31 mouse cellular contexts compared by ENCODE assay signal in the genomic region with DNA sequence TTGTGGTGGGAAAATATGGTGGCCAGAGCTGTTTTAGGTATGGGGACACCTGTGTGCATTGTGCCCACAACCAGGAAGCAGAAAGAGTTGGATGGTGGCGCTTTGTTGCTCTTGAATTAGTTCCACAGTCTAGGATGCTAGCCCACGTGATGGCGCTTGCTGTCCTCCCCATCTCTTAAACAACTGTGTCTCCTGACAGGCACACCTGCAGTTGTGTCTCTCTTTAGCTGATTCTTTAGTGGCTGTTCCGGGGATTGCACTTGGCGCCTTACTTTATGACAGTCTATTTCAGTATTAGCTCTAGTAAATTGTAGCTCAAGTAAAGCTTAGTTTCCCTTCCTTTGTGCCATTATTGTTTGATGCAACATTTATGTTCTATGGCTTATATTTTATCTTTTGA.
DNase-seq lines count a peak whose midpoint lies in the region; ATAC-seq and TF ChIP-seq lines count a peak whose summit lies in the region.
"Had no signal": no experiment of that assay in that cellular context is flagged by ENCODE, and none has a peak within 500 bp of the region (broad histone marks: within the 10 kb centered on the region; RNA-seq: fewer than 3 reads in every experiment).

No protein-coding gene starts in this region.

- H3K27me3 ChIP-seq in ES-Bruce4 (ENCODE audit: control insufficient read depth, insufficient read depth, low read length, poor library complexity, severe bottlenecking), result no peaks in the 10 kb centered on the region
- no peaks in the 10 kb centered on the region for H3K27me3 ChIP-seq in midbrain, embryonic 13.5 days
- H3K27me3 ChIP-seq: embryonic facial prominence, embryonic 13.5 days; forebrain, embryonic 12.5 days; forebrain, embryonic 15.5 days; heart, embryonic 13.5 days had no signal

- ATAC-seq in midbrain, embryonic 13.5 days, result no peak
- ATAC-seq: activated CD4-positive, CD25-positive, alpha-beta regulatory T cell, adult 4 months; CD4-positive, CD25-positive, alpha-beta regulatory T cell, adult 4 months; forebrain, embryonic 15.5 days; hindbrain, postnatal 0 days had no signal

- H3K4me1 ChIP-seq in ES-Bruce4 (ENCODE audit: control insufficient read depth, insufficient read depth, low read length) (peaks cover 2% of the 10 kb centered on the region), ES-E14 (ENCODE audit: control insufficient read depth in 2 of 2, insufficient read depth in 2 of 2, low read length in 2 of 2, poor library complexity in 1 of 2) (peaks cover 0 to 3% of the 10 kb centered on the region in 2 experiments; a peak in 2 of 4 replicates)
- peaks cover 6% of the 10 kb centered on the region; the same call in 1 of the 2 replicates for H3K4me1 ChIP-seq in midbrain, embryonic 13.5 days (replicated peaks)
- H3K4me1 ChIP-seq: embryonic facial prominence, embryonic 10.5 days; forebrain, embryonic 12.5 days had no signal

- TF ChIP-seq POLR2A in ES-Bruce4 (IDR thresholded peaks at IDR 0.05; ENCODE audit: insufficient read depth, low read length), result no peak

- intact Hi-C loops in left cerebral cortex, adult 2 months (cut with DNase I), result no loop called here
- intact Hi-C loops in left cerebral cortex, postnatal 14 days (cut with DNase I), result no loop called here

- in situ Hi-C loops in ES-E14 (cut with MboI; ENCODE audit: low sequenced_read_pairs in 2 of 2, unreplicated experiment in 2 of 2), result no loop called here

- H3K9me3 ChIP-seq in ES-Bruce4 (replicated peaks; ENCODE audit: control insufficient read depth, insufficient read depth, low read length, poor library complexity, severe bottlenecking), result no peaks in the 10 kb centered on the region
- H3K9me3 ChIP-seq in ES-E14 (ENCODE audit: control insufficient read depth, insufficient read depth, low read depth, low read length), result no peaks in the 10 kb centered on the region
- no peaks in the 10 kb centered on the region for H3K9me3 ChIP-seq in midbrain, embryonic 13.5 days
- H3K9me3 ChIP-seq: embryonic facial prominence, embryonic 10.5 days; embryonic facial prominence, embryonic 13.5 days; forebrain, embryonic 12.5 days; forebrain, embryonic 15.5 days; heart, embryonic 10.5 days; heart, embryonic 13.5 days had no signal

- H3K9ac ChIP-seq in ES-Bruce4 (ENCODE audit: low read depth, poor library complexity, severe bottlenecking) (no peak overlapping the region), ES-E14 (ENCODE audit: insufficient read depth, low read depth, low read length, poor library complexity, severe bottlenecking) (no peak overlapping the region)
- H3K9ac ChIP-seq in midbrain, embryonic 13.5 days (replicated peaks), result no peak overlapping the region
- H3K9ac ChIP-seq: embryonic facial prominence, embryonic 13.5 days; forebrain, embryonic 12.5 days; forebrain, embryonic 15.5 days; heart, embryonic 13.5 days; hindbrain, embryonic 14.5 days had no signal

- peak; percentile 4; the same call in 1 of the 2 replicates for TF ChIP-seq CTCF in left cerebral cortex, adult 2 months (IDR thresholded peaks at IDR 0.05)
- no peak for TF ChIP-seq CTCF in ES-Bruce4 (IDR thresholded peaks at IDR 0.05; ENCODE audit: low read depth, low read length)

- no peak for DNase-seq in left cerebral cortex, adult 2 months (ENCODE audit: extremely low spot score in 1 of 2, low spot score in 2 of 2)
- no peak for DNase-seq in left cerebral cortex, postnatal 14 days (ENCODE audit: low spot score in 2 of 2)
- no peak for DNase-seq in ES-E14 (ENCODE audit: low read depth, low spot score)
- peak; percentile 71 for DNase-seq in ZHBTc4 (ENCODE audit: low read depth, low spot score)
- DNase-seq in layer of hippocampus, postnatal 14 days (ENCODE audit: low spot score in 2 of 2), result no peak
- DNase-seq in kidney, postnatal 14 days, result no peak
- DNase-seq: adrenal gland, adult 8-10 months; adrenal gland, postnatal 25 days; cerebellum, adult 11-12 months; cerebellum, adult 8-10 months; cerebellum, postnatal 10 days; cerebellum, postnatal 36 days; embryo, embryonic 11 days; gastrocnemius, postnatal 10 days; gastrocnemius, postnatal 36 days; heart, adult 2 months; heart, postnatal 14 days; heart, postnatal 4 days had no signal

- no peak overlapping the region for H3K27ac ChIP-seq in left cerebral cortex, adult 2 months
- H3K27ac ChIP-seq in ES-Bruce4 (ENCODE audit: insufficient read depth, low read length), result peak overlapping the region; percentile 57
- peak overlapping the region; percentile 3; the same call in 1 of the 2 replicates for H3K27ac ChIP-seq in ES-E14 (ENCODE audit: insufficient read depth, low read depth, low read length, poor library complexity, severe bottlenecking)
- H3K27ac ChIP-seq in midbrain, embryonic 13.5 days, result no peak overlapping the region
- H3K27ac ChIP-seq: embryonic facial prominence, embryonic 10.5 days; embryonic facial prominence, embryonic 13.5 days; forebrain, embryonic 12.5 days; forebrain, embryonic 15.5 days; heart, adult 2 months; heart, embryonic 10.5 days; heart, embryonic 13.5 days; hindbrain, embryonic 14.5 days; hindbrain, postnatal 0 days had no signal

- peaks cover 3% of the 10 kb centered on the region for H3K36me3 ChIP-seq in ES-Bruce4 (ENCODE audit: control insufficient read depth, insufficient read depth, low read length, poor library complexity, severe bottlenecking)
- H3K36me3 ChIP-seq in ES-E14 (ENCODE audit: control insufficient read depth, insufficient read depth, low read length, poor library complexity, severe bottlenecking), result no peaks in the 10 kb centered on the region
- peaks cover 13% of the 10 kb centered on the region for H3K36me3 ChIP-seq in midbrain, embryonic 13.5 days

- 0 out of 2 replicates have a peak, but pooled peaks have one; percentile 6 for TF ChIP-seq EP300 in ES-Bruce4 (IDR thresholded peaks at IDR 0.05; ENCODE audit: insufficient read depth, low read depth, low read length)

- WGBS in midbrain, embryonic 13.5 days, result 98% methylated on average over 5 of the region's 5 CpGs

- H3K4me3 ChIP-seq in left cerebral cortex, adult 2 months, result no peak overlapping the region
- H3K4me3 ChIP-seq in ES-Bruce4 (ENCODE audit: low read depth, low read length), result no peak overlapping the region
- H3K4me3 ChIP-seq in ES-E14 (ENCODE audit: insufficient read depth in 1 of 2, low read depth in 1 of 2, low read length in 2 of 2, poor library complexity in 1 of 2, severe bottlenecking in 1 of 2), result no peak overlapping the region
- no peak overlapping the region for H3K4me3 ChIP-seq in midbrain, embryonic 13.5 days (replicated peaks)
- H3K4me3 ChIP-seq: embryonic facial prominence, embryonic 10.5 days; embryonic facial prominence, embryonic 13.5 days; erythroblast, embryonic 14.5 days; forebrain, embryonic 12.5 days; forebrain, embryonic 15.5 days; heart, adult 2 months; heart, embryonic 10.5 days; heart, embryonic 13.5 days had no signal

- H3K4me2 ChIP-seq in midbrain, embryonic 13.5 days (replicated peaks), result no peak overlapping the region
- H3K4me2 ChIP-seq: embryonic facial prominence, embryonic 13.5 days; forebrain, embryonic 12.5 days; forebrain, embryonic 15.5 days; heart, embryonic 13.5 days; hindbrain, embryonic 14.5 days had no signal

TF ChIP-seq in ES-E14, 5 proteins besides CTCF, POLR2A, EP300 and RAD21:
- TF ChIP-seq HCFC1 (IDR thresholded peaks at IDR 0.05; ENCODE audit: borderline replicate concordance, insufficient read depth, low read length) (no peak), MAFK (IDR thresholded peaks at IDR 0.05; ENCODE audit: insufficient read depth, low read depth, low read length) (no peak), CHD2 (IDR thresholded peaks at IDR 0.05; ENCODE audit: low read depth, low read length) (no peak), ZC3H11A (IDR thresholded peaks at IDR 0.05; ENCODE audit: borderline replicate concordance, low read depth, low read length) (no peak)

Comparison
In these comparisons a context has a peak if more than half of its experiments do, and no peak if none do; other contexts are left out.
1. H3K27ac ChIP-seq: peak in ES-Bruce4 (single experiment) and ES-E14 (single experiment); none in left cerebral cortex, adult 2 months (single experiment) and midbrain, embryonic 13.5 days (single experiment).